Mouse (Mus musculus): ENCODE measurements around the gene Krtap4-6. TPM values are rescaled to one million over a fixed set of nuclear protein-coding genes. Genes with fewer than 3 reads are reported as not detected.
"Not testable (repeated sequence)": the region's sequence is repeated elsewhere in the genome, so short reads cannot be mapped to it uniquely, and the experiment has no call there.

Krtap4-6 gene
- not detected in 2 replicates for polyA plus RNA-seq (2015; fragmentation: Nextera tagmentation; extraction: Ambion mirVana)

DNA sequence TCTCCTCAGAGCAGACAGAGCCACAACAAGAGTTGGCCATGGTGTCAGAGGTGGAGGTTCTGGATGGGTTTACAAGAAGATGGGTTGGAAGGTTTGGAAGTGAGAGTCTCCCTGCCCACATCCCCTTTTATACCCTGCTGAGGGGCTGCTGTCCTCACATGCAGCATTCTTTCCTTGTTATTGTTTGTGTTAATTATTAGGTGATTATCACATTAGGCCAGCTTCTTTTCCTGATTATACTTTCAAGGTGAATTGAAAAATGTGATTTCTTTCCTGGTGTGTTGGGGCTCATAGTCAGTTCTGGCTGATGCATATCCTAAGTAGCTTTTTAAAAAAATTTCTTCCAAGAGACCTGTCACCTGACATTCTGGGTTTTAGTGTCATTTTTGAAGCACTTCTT is at the start of gene Krtap4-6:
Gene Krtap4-6, minus strand, starts transcription at position 101 of the 400 bp plus-strand sequence.
- Histone ChIP-seq H3K4me1 (ENCODE audit: control insufficient read depth, low read depth, low read length) (no peaks in the 10 kb centered on the region), H3K4me3 (ENCODE audit: low read depth, low read length) (no peak within 1 kb of the TSS), H3K36me3 (ENCODE audit: control insufficient read depth, insufficient read depth) (no peaks in the 10 kb centered on the region), H3K9me3 (replicated peaks; ENCODE audit: control insufficient read depth, low read length) (no peaks in the 10 kb centered on the region), H3K9ac (ENCODE audit: low read depth, low read length) (no peak within 1 kb of the TSS), H3K4me2 (ENCODE audit: low read depth, low read length) (no peak within 1 kb of the TSS), H3K27me3 (ENCODE audit: control insufficient read depth, insufficient read depth, low read depth, low read length) (no peaks in the 10 kb centered on the region), H3K27ac (ENCODE audit: low read length) (no peak within 1 kb of the TSS)
- ATAC-seq (ENCODE audit: low read depth) = no peak

DNA sequence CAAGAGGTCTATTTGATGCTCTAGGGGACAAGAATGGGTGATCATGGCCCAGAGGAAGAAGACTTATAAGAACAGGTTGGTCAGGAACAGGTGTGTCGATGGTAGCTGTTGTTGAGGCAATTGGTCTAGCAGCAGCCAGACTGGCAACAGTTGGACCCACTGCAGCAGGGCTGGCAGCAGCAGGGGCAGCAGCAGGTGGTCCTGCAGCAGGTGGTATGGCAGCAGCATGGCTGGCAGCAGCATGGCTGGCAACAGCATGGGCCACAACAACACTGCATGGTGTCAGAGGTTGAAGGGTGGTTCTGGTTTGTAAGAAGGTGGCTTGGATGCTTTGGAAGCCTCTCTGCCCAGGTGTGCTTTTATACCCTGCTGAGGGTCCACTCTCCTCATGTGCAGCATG is 24.7 kb upstream of the Krtap4-6 start, which contains the start of gene Gm14190:
Gene Gm14190, minus strand, starts transcription at position 278 of the 400 bp plus-strand sequence.
- Histone ChIP-seq H3K9me3 (replicated peaks; ENCODE audit: control insufficient read depth, low read length) (no peaks in the 10 kb centered on the region), H3K27me3 (ENCODE audit: control insufficient read depth, insufficient read depth, low read depth, low read length) (no peaks in the 10 kb centered on the region), H3K27ac (ENCODE audit: low read length) (no peak within 1 kb of the TSS), H3K9ac (ENCODE audit: low read depth, low read length) (no peak within 1 kb of the TSS), H3K4me1 (ENCODE audit: control insufficient read depth, low read depth, low read length) (no peaks in the 10 kb centered on the region), H3K36me3 (ENCODE audit: control insufficient read depth, insufficient read depth) (no peaks in the 10 kb centered on the region), H3K4me2 (ENCODE audit: low read depth, low read length) (no peak within 1 kb of the TSS), H3K4me3 (ENCODE audit: low read depth, low read length) (no peak within 1 kb of the TSS)
- 68% methylated on average over 1 of the region's 1 CpGs for WGBS (ENCODE audit: insufficient replicate concordance)
- ATAC-seq (ENCODE audit: low read depth) = no peak

GRCm38 (mm10) chr11:99685235-99685634 is 19.5 kb upstream of the Krtap4-6 start:
- WGBS (ENCODE audit: insufficient replicate concordance) = 52% methylated on average over 1 of the region's 1 CpGs
- H3K4me3 ChIP-seq (ENCODE audit: low read depth, low read length) = not testable (repeated sequence)

DNA sequence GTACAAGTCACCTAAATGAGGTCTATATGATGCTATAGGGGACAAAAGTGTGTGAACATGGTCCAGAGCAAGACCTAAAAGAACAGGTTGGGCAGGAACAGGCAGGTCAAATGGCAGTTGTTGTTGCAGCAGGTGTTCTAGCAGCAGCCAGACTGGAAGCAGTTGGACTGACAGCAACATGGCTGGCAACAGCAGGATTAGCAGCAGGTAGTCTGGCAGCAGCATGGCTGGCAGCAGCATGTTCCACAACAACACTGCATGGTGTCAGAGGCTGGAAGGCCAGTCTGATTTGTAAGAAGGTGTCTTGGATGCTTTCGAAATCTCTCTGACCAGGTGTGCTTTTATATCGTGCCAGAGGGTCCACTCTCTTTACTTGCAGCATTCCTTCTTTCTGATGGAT is 17.7 kb upstream of the Krtap4-6 start:
- no peaks in the 10 kb centered on the region for H3K4me1 ChIP-seq (ENCODE audit: control insufficient read depth, low read depth, low read length)
- no peaks in the 10 kb centered on the region for H3K9me3 ChIP-seq (replicated peaks; ENCODE audit: control insufficient read depth, low read length)
- no peak overlapping the region for H3K4me3 ChIP-seq (ENCODE audit: low read depth, low read length)
- 53% methylated on average over 2 of the region's 2 CpGs for WGBS (ENCODE audit: insufficient replicate concordance)
- no peak overlapping the region for H3K9ac ChIP-seq (ENCODE audit: low read depth, low read length)
- H3K27ac ChIP-seq (ENCODE audit: low read length) = no peak overlapping the region
- H3K27me3 ChIP-seq (ENCODE audit: control insufficient read depth, insufficient read depth, low read depth, low read length) = no peaks in the 10 kb centered on the region
- ATAC-seq (ENCODE audit: low read depth) = no peak
- no peaks in the 10 kb centered on the region for H3K36me3 ChIP-seq (ENCODE audit: control insufficient read depth, insufficient read depth)
- H3K4me2 ChIP-seq (ENCODE audit: low read depth, low read length) = no peak overlapping the region

More at GRCm38 (mm10) chr11:99685235-99685634, 19.5 kb upstream of the Krtap4-6 start:
- not testable (repeated sequence) for H3K4me2 ChIP-seq (ENCODE audit: low read depth, low read length); ATAC-seq (ENCODE audit: low read depth); H3K4me1 ChIP-seq (ENCODE audit: control insufficient read depth, low read depth, low read length); H3K36me3 ChIP-seq (ENCODE audit: control insufficient read depth, insufficient read depth); H3K9ac ChIP-seq (ENCODE audit: low read depth, low read length); H3K27ac ChIP-seq (ENCODE audit: low read length); H3K27me3 ChIP-seq (ENCODE audit: control insufficient read depth, insufficient read depth, low read depth, low read length); H3K9me3 ChIP-seq (replicated peaks; ENCODE audit: control insufficient read depth, low read length)

DNA sequence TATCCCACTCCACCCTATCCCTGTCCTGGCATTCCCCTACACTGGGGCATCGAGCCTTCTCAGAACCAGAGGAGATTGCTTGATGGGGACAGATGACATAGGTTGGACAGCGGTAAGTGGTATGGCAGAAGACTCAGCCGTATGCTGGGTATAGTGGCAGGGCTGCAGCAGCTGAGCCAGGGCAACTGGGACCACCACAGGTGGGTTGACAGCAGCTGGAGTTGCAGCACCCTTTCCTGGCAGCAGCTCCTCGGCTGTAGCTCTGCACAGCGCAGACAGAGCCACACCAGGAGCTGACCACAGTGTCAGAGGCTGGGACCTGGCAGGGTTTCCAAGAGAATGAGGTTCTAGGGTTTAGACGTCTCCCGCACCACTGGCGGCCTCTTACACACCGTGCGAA is 3.0 kb downstream of the Krtap4-6 start:
- Histone ChIP-seq H3K27me3 (ENCODE audit: control insufficient read depth, insufficient read depth, low read depth, low read length) (no peaks in the 10 kb centered on the region), H3K9me3 (replicated peaks; ENCODE audit: control insufficient read depth, low read length) (no peaks in the 10 kb centered on the region), H3K4me3 (ENCODE audit: low read depth, low read length) (no peak overlapping the region), H3K4me1 (ENCODE audit: control insufficient read depth, low read depth, low read length) (no peaks in the 10 kb centered on the region), H3K4me2 (ENCODE audit: low read depth, low read length) (no peak overlapping the region), H3K36me3 (ENCODE audit: control insufficient read depth, insufficient read depth) (no peaks in the 10 kb centered on the region), H3K9ac (ENCODE audit: low read depth, low read length) (no peak overlapping the region), H3K27ac (ENCODE audit: low read length) (no peak overlapping the region)
- WGBS (ENCODE audit: insufficient replicate concordance) = 66% methylated on average over 10 of the region's 10 CpGs
- no peak for ATAC-seq (ENCODE audit: low read depth)

GRCm38 (mm10) chr11:99659256-99659655 is 6.5 kb downstream of the Krtap4-6 start:
- no peak for ATAC-seq (ENCODE audit: low read depth)
- H3K27ac ChIP-seq (ENCODE audit: low read length) = no peak overlapping the region
- H3K9me3 ChIP-seq (replicated peaks; ENCODE audit: control insufficient read depth, low read length) = no peaks in the 10 kb centered on the region
- no peak overlapping the region for H3K9ac ChIP-seq (ENCODE audit: low read depth, low read length)
- H3K4me3 ChIP-seq (ENCODE audit: low read depth, low read length) = no peak overlapping the region
- no peaks in the 10 kb centered on the region for H3K27me3 ChIP-seq (ENCODE audit: control insufficient read depth, insufficient read depth, low read depth, low read length)
- no peak overlapping the region for H3K4me2 ChIP-seq (ENCODE audit: low read depth, low read length)
- WGBS (ENCODE audit: insufficient replicate concordance) = 78% methylated on average over 4 of the region's 4 CpGs
- H3K36me3 ChIP-seq (ENCODE audit: control insufficient read depth, insufficient read depth) = no peaks in the 10 kb centered on the region
- no peaks in the 10 kb centered on the region for H3K4me1 ChIP-seq (ENCODE audit: control insufficient read depth, low read depth, low read length)

- H3K4me2 ChIP-seq (ENCODE audit: low read depth, low read length); H3K36me3 ChIP-seq (ENCODE audit: control insufficient read depth, insufficient read depth); H3K4me3 ChIP-seq (ENCODE audit: low read depth, low read length); H3K27ac ChIP-seq (ENCODE audit: low read length); H3K9me3 ChIP-seq (replicated peaks; ENCODE audit: control insufficient read depth, low read length); ATAC-seq (ENCODE audit: low read depth); H3K27me3 ChIP-seq (ENCODE audit: control insufficient read depth, insufficient read depth, low read depth, low read length); H3K9ac ChIP-seq (ENCODE audit: low read depth, low read length); H3K4me1 ChIP-seq (ENCODE audit: control insufficient read depth, low read depth, low read length): not testable (repeated sequence)
- 53% methylated on average over 10 of the region's 10 CpGs for WGBS (ENCODE audit: insufficient replicate concordance)
Observed at GRCm38 (mm10) chr11:99658467-99659010, 7.2 kb downstream of the Krtap4-6 start, which contains the start of gene Gm11563. Gene Gm11563 (minus strand): TSS chr11:99658960.

DNA sequence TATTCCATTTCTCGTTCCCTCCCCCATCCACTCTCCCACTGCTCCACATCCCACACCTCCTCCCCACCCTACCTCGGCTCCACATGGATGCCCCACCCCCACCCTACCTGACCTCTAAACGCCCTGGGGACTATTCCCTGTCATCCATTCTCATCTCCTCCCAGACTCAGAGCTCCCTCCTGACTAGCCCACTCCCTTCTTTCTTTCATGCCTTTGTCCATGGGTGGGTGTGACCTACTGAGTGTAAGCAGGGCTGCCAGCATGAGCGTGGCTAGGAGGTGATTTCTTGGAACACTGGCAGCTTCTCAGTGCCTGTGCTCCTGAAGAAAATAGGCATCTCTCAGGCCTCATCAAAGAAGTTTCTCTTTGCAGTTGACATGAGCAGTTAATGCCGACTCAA is 8.7 kb downstream of the Krtap4-6 start:
- Histone ChIP-seq H3K9ac (ENCODE audit: low read depth, low read length) (no peak overlapping the region), H3K4me3 (ENCODE audit: low read depth, low read length) (no peak overlapping the region), H3K9me3 (replicated peaks; ENCODE audit: control insufficient read depth, low read length) (no peaks in the 10 kb centered on the region), H3K4me1 (ENCODE audit: control insufficient read depth, low read depth, low read length) (no peaks in the 10 kb centered on the region), H3K36me3 (ENCODE audit: control insufficient read depth, insufficient read depth) (no peaks in the 10 kb centered on the region), H3K27ac (ENCODE audit: low read length) (no peak overlapping the region), H3K27me3 (ENCODE audit: control insufficient read depth, insufficient read depth, low read depth, low read length) (no peaks in the 10 kb centered on the region), H3K4me2 (ENCODE audit: low read depth, low read length) (no peak overlapping the region)
- no peak for ATAC-seq (ENCODE audit: low read depth)
- 40% methylated on average over 5 of the region's 5 CpGs for WGBS (ENCODE audit: insufficient replicate concordance)

- Histone ChIP-seq H3K4me2 (ENCODE audit: low read depth, low read length) (no peak within 1 kb of the TSS), H3K9ac (ENCODE audit: low read depth, low read length) (no peak within 1 kb of the TSS), H3K27me3 (ENCODE audit: control insufficient read depth, insufficient read depth, low read depth, low read length) (no peaks in the 10 kb centered on the region), H3K9me3 (replicated peaks; ENCODE audit: control insufficient read depth, low read length) (no peaks in the 10 kb centered on the region), H3K4me1 (ENCODE audit: control insufficient read depth, low read depth, low read length) (no peaks in the 10 kb centered on the region), H3K27ac (ENCODE audit: low read length) (no peak within 1 kb of the TSS), H3K36me3 (ENCODE audit: control insufficient read depth, insufficient read depth) (no peaks in the 10 kb centered on the region), H3K4me3 (ENCODE audit: low read depth, low read length) (no peak within 1 kb of the TSS)
- ATAC-seq (ENCODE audit: low read depth) = no peak
- WGBS (ENCODE audit: insufficient replicate concordance) = 47% methylated on average over 2 of the region's 2 CpGs
Observed at GRCm38 (mm10) chr11:99650136-99650535, 15.6 kb downstream of the Krtap4-6 start, which contains the start of gene Gm11555. Gene Gm11555 (minus strand): TSS chr11:99650236.

Data from liver, embryonic 16.5 days (tissue).